Mouse (Mus musculus) lung, postnatal 0 days (tissue): ENCODE measurements around the gene H2afy.

ENCODE experiments used
- CTCF ChIP-seq: IDR thresholded peaks from 2 replicates; pipeline ENCODE4 v1.5.1; 2016; ENCODE audit warnings: antibody characterized with exemption, mild to moderate bottlenecking
- EP300 ChIP-seq: IDR thresholded peaks from 2 replicates; pipeline ENCODE4 v1.6.1; 2016; ENCODE audit warnings: antibody characterized with exemption, mild to moderate bottlenecking, control low read depth

- TF ChIP-seq CTCF: no peak
- no peak for TF ChIP-seq EP300
Observed at GRCm38 (mm10) chr13:56088602-56089001, 47.6 kb downstream of the H2afy start.
